Mouse (Mus musculus) CH12.LX (cell line): ENCODE results near the gene Trpt1. TPM values are rescaled to one million over a fixed set of nuclear protein-coding genes. Genes with fewer than 3 reads are reported as not detected.
A peak's percentile ranks its signal among the peaks of the same experiment; 100 is the strongest.

Experiments used
- DNase-seq: peaks from one replicate; pipeline ENCODE4 v3.0.0-alpha.2; 2013; ENCODE audit errors: extremely low read depth
- H3K27ac ChIP-seq: 2 replicates; pipeline ENCODE4 v1.5.1; 2012; ENCODE audit warnings: low read depth, mild to moderate bottlenecking, control low read depth, moderate library complexity; ENCODE audit not compliant: insufficient read depth
- H3K27me3 ChIP-seq: replicated peaks from 2 replicates; pipeline ENCODE3; 2012; ENCODE audit warnings: inconsistent platforms
- H3K36me3 ChIP-seq, 2 experiments: replicated peaks in 1 of 2; 2 replicates each; pipeline versions ENCODE3 to v1.6.1; 2012; ENCODE audit warnings: inconsistent platforms in 1 of 2, low read length in 1 of 2, mild to moderate bottlenecking in 1 of 2, mixed read lengths in 1 of 2, moderate library complexity in 1 of 2; ENCODE audit not compliant: control insufficient read depth in 1 of 2, insufficient read depth in 1 of 2
- H3K4me1 ChIP-seq, 2 experiments: 2 replicates each; pipeline ENCODE4 v1.6.1; 2012; ENCODE audit warnings: inconsistent platforms in 1 of 2, moderate library complexity in 1 of 2; ENCODE audit not compliant: insufficient read depth in 2 of 2, control insufficient read depth in 1 of 2
- H3K4me2 ChIP-seq: 2 replicates; pipeline ENCODE4 v1.6.1; 2012; ENCODE audit warnings: low read depth, mild to moderate bottlenecking, control low read depth; ENCODE audit not compliant: poor library complexity, insufficient read depth, severe bottlenecking
- H3K4me3 ChIP-seq, 3 experiments: fragments of 150-350 bp in 1 of 3; sonication (generic) in 1 of 3; replicated peaks in 1 of 3; 2 replicates each; pipeline versions ENCODE3 to v1.5.1; 2011 to 2012; ENCODE audit warnings: low read depth in 2 of 3, low read length in 2 of 3, mild to moderate bottlenecking in 2 of 3, moderate library complexity in 2 of 3, control low read depth in 1 of 3, improper control_type of control experiment in 1 of 3, inconsistent platforms in 1 of 3, mixed read lengths in 1 of 3; ENCODE audit not compliant: poor library complexity in 1 of 3
- H3K79me2 ChIP-seq: replicated peaks from 2 replicates; pipeline ENCODE4 v1.6.1; 2012; ENCODE audit warnings: mild to moderate bottlenecking, moderate library complexity; ENCODE audit not compliant: control insufficient read depth, poor library complexity, insufficient read depth, severe bottlenecking; ENCODE audit errors: extremely low read depth
- H3K9ac ChIP-seq: 2 replicates; pipeline ENCODE4 v1.6.1; 2012; ENCODE audit warnings: low read depth, mild to moderate bottlenecking, control low read depth, moderate library complexity; ENCODE audit not compliant: insufficient read depth
- H3K9me3 ChIP-seq: replicated peaks from 2 replicates; pipeline ENCODE3; 2012; ENCODE audit warnings: low read length, inconsistent platforms, mixed read lengths
- CTCF ChIP-seq, 2 experiments: IDR thresholded peaks in 1 of 2; conservative IDR thresholded peaks in 1 of 2; 2 replicates each; pipeline ENCODE4 v1.5.1; 2011 to 2012; ENCODE audit warnings: low read depth in 2 of 2, low read length in 2 of 2, improper control_type of control experiment in 1 of 2, inconsistent platforms in 1 of 2, mild to moderate bottlenecking in 1 of 2, moderate library complexity in 1 of 2
- ELF1 ChIP-seq: IDR thresholded peaks from 2 replicates; pipeline ENCODE4 v1.6.1; 2014; ENCODE audit warnings: low read depth, mild to moderate bottlenecking, inconsistent platforms, low read length, improper control_type of control experiment
- EP300 ChIP-seq: IDR thresholded peaks from 2 replicates; pipeline ENCODE4 v1.6.1; 2011; ENCODE audit warnings: low read length, improper control_type of control experiment
- HCFC1 ChIP-seq: IDR thresholded peaks from 2 replicates; pipeline ENCODE4 v1.6.1; 2012; ENCODE audit warnings: low read depth, mild to moderate bottlenecking, inconsistent platforms, low read length, improper control_type of control experiment
- JUN ChIP-seq: IDR thresholded peaks from 2 replicates; pipeline ENCODE4 v1.6.1; 2011; ENCODE audit warnings: low read depth, mild to moderate bottlenecking, low read length, improper control_type of control experiment, moderate library complexity; ENCODE audit not compliant: insufficient read depth
- KAT2A ChIP-seq: IDR thresholded peaks from 2 replicates; pipeline ENCODE4 v1.6.1; 2012; ENCODE audit warnings: low read length, improper control_type of control experiment, inconsistent platforms; ENCODE audit not compliant: insufficient replicate concordance
- MAFK ChIP-seq: IDR thresholded peaks from 2 replicates; pipeline ENCODE4 v1.6.1; 2011; ENCODE audit warnings: low read length, improper control_type of control experiment; ENCODE audit not compliant: insufficient replicate concordance
- MAX ChIP-seq: IDR thresholded peaks from 2 replicates; pipeline ENCODE4 v1.6.1; 2011; ENCODE audit warnings: low read length, improper control_type of control experiment
- MEF2A ChIP-seq: IDR thresholded peaks from 2 replicates; pipeline ENCODE4 v1.6.1; 2014; ENCODE audit warnings: low read depth, mild to moderate bottlenecking, inconsistent platforms, low read length, improper control_type of control experiment, borderline replicate concordance
- POLR2A ChIP-seq: IDR thresholded peaks from 2 replicates; pipeline ENCODE4 v1.6.1; 2011; ENCODE audit warnings: low read depth, mild to moderate bottlenecking, improper control_type of control experiment, low read length
- TCF12 ChIP-seq: IDR thresholded peaks from 2 replicates; pipeline ENCODE4 v1.6.1; 2014; ENCODE audit warnings: low read depth, mild to moderate bottlenecking, inconsistent platforms, low read length, improper control_type of control experiment
- USF1 ChIP-seq: IDR thresholded peaks from 2 replicates; pipeline ENCODE4 v1.6.1; 2014; ENCODE audit warnings: low read depth, mild to moderate bottlenecking, inconsistent platforms, low read length, improper control_type of control experiment
- ZC3H11A ChIP-seq: IDR thresholded peaks from 2 replicates; pipeline ENCODE4 v1.6.1; 2012; ENCODE audit warnings: low read depth, mild to moderate bottlenecking, inconsistent platforms, low read length, improper control_type of control experiment
- ZKSCAN1 ChIP-seq: IDR thresholded peaks from 2 replicates; pipeline ENCODE4 v1.6.1; 2012; ENCODE audit warnings: low read depth, inconsistent platforms, low read length, improper control_type of control experiment, borderline replicate concordance
- dilution Hi-C: fragments of 300-500 bp; cut with MboI; formaldehyde crosslinking; loops from 2 replicates; pipeline ENCODE4 v1.14.3; 2020; ENCODE audit warnings: low sequenced_read_pairs; ENCODE audit not compliant: extremely low pct_unique_long_range_greater_than_20kb, extremely low pct_ligation_motif_present
- in situ Hi-C: fragments of 300-500 bp; cut with MboI; formaldehyde crosslinking; loops from 3 replicates; pipeline ENCODE4 v1.14.3; 2019; ENCODE audit warnings: low sequenced_read_pairs, low pct_ligation_motif_present, low pct_unique_long_range_greater_than_20kb, mixed read lengths
- polyA plus RNA-seq: library from polyadenylated mRNA; unstranded; fragments of >175 nt; gene quantifications from 2 replicates; pipeline ENCODE4 v1.2.1, GENCODE M21; 2012; ENCODE audit warnings: low read depth; ENCODE audit not compliant: insufficient read length
- total RNA-seq, 2 experiments: library from RNA; depleted of rRNA; stranded (reverse); fragments of 300-350 nt in 1 of 2; fragments of >200 nt in 1 of 2; gene quantifications; 2 replicates each; pipeline ENCODE4 v1.2.3; 2012 to 2014

Trpt1 gene
- total and polyA plus RNA-seq, 3 experiments = 3.1 to 4.7 (median 3.4) TPM

DNA sequence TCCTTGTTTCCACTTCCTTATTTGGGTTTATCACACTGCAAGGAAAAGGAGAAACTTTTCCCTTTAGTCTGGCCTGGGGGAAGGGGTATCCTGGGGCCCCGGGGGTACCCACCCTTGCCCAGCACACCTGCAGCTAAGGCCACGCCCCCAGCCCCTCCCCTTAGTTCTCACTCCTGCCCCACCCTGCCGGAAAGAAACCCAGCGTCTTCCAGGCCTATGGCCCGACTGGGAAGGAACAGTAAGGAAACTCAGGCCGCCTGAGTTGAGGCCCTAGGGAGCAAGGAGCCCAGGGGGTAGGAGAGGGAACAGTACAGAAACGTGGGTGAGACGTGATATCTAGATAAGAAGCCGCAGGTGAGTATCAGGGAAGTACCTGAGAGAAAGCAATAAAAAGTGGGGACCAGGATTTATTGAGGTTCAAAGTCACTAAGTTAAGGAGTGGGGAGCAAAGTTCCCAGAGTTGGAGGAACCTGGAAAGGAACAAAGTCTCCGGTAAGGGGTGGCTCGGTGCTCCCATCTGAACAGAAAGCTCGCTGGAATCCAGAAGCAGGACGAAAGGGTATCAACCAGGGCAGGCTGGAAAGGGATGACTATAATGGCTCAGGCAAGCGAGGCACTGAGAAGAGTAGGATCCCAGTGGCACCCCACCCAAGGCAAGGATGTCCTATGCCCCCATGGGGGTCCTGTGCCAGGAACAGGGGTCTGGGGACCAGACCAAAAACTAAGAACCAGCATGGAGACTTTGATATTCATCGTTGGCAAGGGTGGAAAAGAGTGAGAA, 27.2 kb upstream of the Trpt1 start:
- H3K4me1 ChIP-seq = peaks cover 9 to 44% of the 10 kb centered on the region in 2 experiments
- H3K27me3 ChIP-seq = peaks cover 3% of the 10 kb centered on the region
- H3K27ac ChIP-seq = no peak overlapping the region
- peaks cover 15 to 32% of the 10 kb centered on the region in 2 experiments for H3K36me3 ChIP-seq
- TF ChIP-seq MAX = 0 out of 2 replicates have a peak, but pooled peaks have one; percentile 20
- 0 out of 2 replicates have a peak, but pooled peaks have one; percentile 3 for TF ChIP-seq ELF1
- TF ChIP-seq MAFK = no peak
- H3K4me2 ChIP-seq = peak overlapping the region; percentile 21
- no peaks in the 10 kb centered on the region for H3K79me2 ChIP-seq
- H3K9me3 ChIP-seq = no peaks in the 10 kb centered on the region
- H3K4me3 ChIP-seq = peak overlapping the region in 2 of 3 experiments; percentile 39 to 70
- no peak overlapping the region; the same call in 1 of the 2 replicates for H3K9ac ChIP-seq
- in situ Hi-C loops (no loop called here), dilution Hi-C loops (no loop called here)
- DNase-seq = no peak

DNA sequence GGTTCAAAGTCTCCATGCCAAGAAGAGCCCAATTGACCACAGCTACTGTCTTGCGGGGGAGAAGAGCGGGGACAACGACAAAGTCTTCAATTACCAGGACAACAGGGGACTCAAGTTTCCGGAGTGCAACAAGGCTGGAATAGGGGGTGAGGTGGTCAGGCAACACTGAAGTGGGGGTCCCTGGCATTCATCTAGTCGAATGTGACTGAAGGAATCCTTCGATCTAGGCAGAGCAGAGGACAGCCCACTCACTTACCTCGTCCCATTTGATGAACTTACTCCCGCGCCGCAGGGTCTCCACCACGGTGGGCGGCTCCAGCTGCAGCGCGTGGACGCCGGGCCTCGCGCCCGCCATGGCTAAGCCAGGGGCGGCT, 26.7 kb upstream of the Trpt1 start:
- H3K79me2 ChIP-seq = no peaks in the 10 kb centered on the region
- peaks cover 9 to 26% of the 10 kb centered on the region in 2 experiments for H3K36me3 ChIP-seq
- peak overlapping the region; percentile 69; the same call in 1 of the 2 replicates for H3K9ac ChIP-seq
- H3K4me1 ChIP-seq = peaks cover 9 to 49% of the 10 kb centered on the region in 2 experiments
- in situ Hi-C loops (no loop called here), dilution Hi-C loops (no loop called here)
- H3K4me3 ChIP-seq = peak overlapping the region; percentile 39 to 80 (median 70)
- H3K27me3 ChIP-seq = peaks cover 3% of the 10 kb centered on the region
- no peak overlapping the region for H3K27ac ChIP-seq
- H3K4me2 ChIP-seq = peak overlapping the region; percentile 21
- TF ChIP-seq JUN (no peak), ELF1 (no peak), ZC3H11A (no peak), USF1 (no peak), EP300 (no peak), ZKSCAN1 (no peak), KAT2A (no peak), HCFC1 (no peak)
- no peak for DNase-seq
- no peaks in the 10 kb centered on the region for H3K9me3 ChIP-seq

GRCm38 (mm10) chr19:6969665-6970381, 26.1 kb upstream of the Trpt1 start:
- dilution Hi-C loops = no loop called here
- Histone ChIP-seq H3K27ac (no peak overlapping the region), H3K27me3 (peaks cover 3% of the 10 kb centered on the region), H3K9ac (peak overlapping the region; percentile 69; the same call in 1 of the 2 replicates), H3K79me2 (no peaks in the 10 kb centered on the region), H3K9me3 (no peaks in the 10 kb centered on the region), H3K4me2 (peak overlapping the region; percentile 39)
- no peak for DNase-seq
- TF ChIP-seq POLR2A = peak; percentile 72
- peak; percentile 13 to 68; a peak in 2 of 4 replicates for TF ChIP-seq CTCF (conservative IDR thresholded peaks at IDR 0.05 in 1 of 2, IDR thresholded peaks at IDR 0.05 in 1 of 2; ENCODE audit: low read depth in 2 of 2, low read length in 2 of 2)
- TF ChIP-seq TCF12 = 0 out of 2 replicates have a peak, but pooled peaks have one; percentile 12
- no peak for TF ChIP-seq MEF2A
- TF ChIP-seq, all 38 proteins: peak for 3
- peak overlapping the region; percentile 39 to 80 (median 70) for H3K4me3 ChIP-seq
- H3K4me1 ChIP-seq = peaks cover 9 to 49% of the 10 kb centered on the region in 2 experiments
- in situ Hi-C loops = no loop called here
- H3K36me3 ChIP-seq = peaks cover 4 to 21% of the 10 kb centered on the region in 2 experiments
